Mouse (Mus musculus) cerebellum, postnatal 14 days (tissue): ENCODE results near the gene Trpm7.
"Not testable (repeated sequence)": the region's sequence is repeated elsewhere in the genome, so short reads cannot be mapped to it uniquely, and the experiment has no call there.

Experiments used
- DNase-seq, 2 experiments: peaks; one replicate each; pipeline ENCODE4 v3.0.0; 2021; ENCODE audit warnings: mixed read lengths in 2 of 2

Trpm7 gene

GRCm38 (mm10) chr2:126875871-126876796, at the start of gene Trpm7:
Trpm7 (minus strand) TSS chr2:126876230.
- DNase-seq = peak; percentile 93

DNA sequence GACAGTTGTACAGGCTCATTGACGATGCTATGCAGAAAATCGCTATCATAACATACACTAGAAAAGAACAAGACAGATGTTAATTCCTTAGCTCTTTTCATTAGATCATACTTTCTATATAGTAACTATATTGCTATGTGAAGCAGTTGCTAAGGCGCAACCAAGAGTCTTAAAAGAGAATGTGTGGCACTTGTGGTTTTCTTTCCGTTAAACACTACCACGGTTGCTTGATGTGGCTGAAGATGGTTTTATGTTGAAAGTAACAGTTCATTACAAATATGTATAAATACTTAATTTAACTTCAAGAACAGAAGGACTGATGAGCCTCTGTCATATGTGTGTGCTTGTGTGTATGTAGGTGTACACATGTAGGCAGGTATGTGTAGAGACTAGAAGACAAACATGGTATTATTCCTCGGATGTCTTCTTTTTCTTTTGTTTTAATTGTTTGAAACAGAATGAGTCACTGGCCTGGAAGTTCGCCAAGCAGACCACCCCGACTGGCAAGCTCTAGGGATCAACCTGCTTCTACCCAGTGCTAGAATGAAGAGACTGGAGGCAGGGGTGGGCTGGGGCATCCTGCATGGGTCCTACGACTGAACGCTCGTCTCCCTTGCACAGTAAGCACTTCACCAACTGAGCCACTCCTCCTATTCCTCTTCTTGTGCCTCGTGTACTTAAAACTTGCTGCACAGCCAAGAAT, 44.5 kb upstream of the Trpm7 start:
- DNase-seq = no peak

DNA sequence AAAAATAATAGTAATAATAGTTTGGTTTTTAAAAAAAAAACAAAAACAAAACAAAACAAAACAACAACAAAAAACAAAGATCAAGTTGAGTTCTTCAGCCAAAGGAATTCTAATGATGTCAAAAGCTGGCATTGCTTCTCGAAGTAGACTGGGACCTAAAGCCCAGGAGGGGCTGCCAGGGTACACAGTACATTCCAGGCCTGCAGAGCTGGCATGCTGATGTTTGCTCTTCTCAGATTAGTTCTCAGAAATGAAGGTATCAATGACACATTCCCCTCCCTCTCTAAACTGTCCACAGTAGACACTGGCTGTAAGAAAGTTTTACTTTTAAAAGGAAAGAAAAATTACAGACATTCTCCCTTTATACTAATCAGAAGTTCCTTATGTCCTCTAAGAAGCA, 40.2 kb upstream of the Trpm7 start:
- no peak for DNase-seq

- DNase-seq = no peak
Observed at GRCm38 (mm10) chr2:126914096-126914495, 38.1 kb upstream of the Trpm7 start.

- DNase-seq = peak; percentile 4 to 24
Observed at GRCm38 (mm10) chr2:126904162-126904561, 28.1 kb upstream of the Trpm7 start.

GRCm38 (mm10) chr2:126897511-126897910, 21.5 kb upstream of the Trpm7 start:
- no peak for DNase-seq

GRCm38 (mm10) chr2:126896941-126897340, 20.9 kb upstream of the Trpm7 start:
- no peak for DNase-seq

- DNase-seq = no peak
Observed at GRCm38 (mm10) chr2:126894245-126894644, 18.2 kb upstream of the Trpm7 start.

DNA sequence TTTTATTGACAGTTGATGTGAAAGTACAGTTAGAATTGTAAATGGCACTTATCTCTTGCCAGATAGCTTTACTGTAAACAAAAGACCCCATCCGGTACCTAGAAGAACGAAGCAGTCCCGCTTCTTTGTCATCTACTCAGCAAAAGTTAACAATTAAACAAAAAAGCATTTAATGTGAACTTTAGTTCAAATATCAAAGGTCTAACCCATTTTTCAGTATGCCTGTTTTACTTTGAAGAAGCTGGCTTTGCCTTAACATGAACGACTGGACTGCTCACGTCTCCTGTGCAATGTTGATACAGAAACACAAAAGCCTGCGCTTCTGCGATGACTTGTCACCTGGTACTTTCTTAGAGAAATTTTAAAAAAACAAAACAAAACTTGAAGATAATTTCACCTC, 16.3 kb upstream of the Trpm7 start:
- no peak for DNase-seq

DNA sequence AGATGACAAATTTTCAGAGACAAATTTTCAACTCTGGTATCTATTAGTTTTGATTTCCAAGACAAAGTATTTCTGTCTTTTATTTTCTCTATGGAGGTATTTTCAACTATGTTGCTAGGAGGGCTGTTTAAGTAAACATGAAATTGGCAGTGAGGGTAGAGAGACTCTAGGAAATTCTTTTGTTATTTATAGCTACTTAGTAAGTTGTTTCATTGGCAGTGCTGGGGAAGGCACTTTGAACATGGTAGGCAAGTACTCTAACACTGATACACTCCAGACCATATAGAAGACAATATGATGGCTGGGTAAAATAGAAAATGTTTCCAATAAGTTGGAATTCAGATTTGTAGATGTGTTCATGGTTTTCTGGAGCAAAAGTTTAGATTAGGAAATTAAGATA, 15.7 kb upstream of the Trpm7 start:
- DNase-seq = no peak

GRCm38 (mm10) chr2:126887141-126887540, 11.1 kb upstream of the Trpm7 start:
- no peak for DNase-seq

DNA sequence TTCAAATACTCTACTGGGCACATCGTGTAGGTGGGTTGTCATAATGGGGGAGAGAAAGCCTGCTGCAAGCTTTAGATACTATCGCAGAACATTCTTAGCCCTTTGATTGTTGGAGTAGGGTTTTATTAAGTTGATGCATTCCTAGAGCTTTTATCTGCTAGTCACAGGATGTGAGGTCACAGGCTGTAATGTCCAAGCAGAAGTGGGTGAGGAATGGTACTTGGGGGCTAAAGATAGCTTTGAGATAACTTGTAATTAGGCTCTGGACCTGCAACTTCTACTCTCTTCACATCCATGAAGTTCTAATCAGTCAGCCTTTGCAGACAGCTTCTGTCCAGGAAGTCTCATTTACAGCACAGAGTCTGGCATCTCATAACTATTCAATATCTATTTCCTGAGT, 9.8 kb upstream of the Trpm7 start:
- no peak for DNase-seq

GRCm38 (mm10) chr2:126882711-126883110, 6.7 kb upstream of the Trpm7 start:
- not testable (repeated sequence) for DNase-seq

DNA sequence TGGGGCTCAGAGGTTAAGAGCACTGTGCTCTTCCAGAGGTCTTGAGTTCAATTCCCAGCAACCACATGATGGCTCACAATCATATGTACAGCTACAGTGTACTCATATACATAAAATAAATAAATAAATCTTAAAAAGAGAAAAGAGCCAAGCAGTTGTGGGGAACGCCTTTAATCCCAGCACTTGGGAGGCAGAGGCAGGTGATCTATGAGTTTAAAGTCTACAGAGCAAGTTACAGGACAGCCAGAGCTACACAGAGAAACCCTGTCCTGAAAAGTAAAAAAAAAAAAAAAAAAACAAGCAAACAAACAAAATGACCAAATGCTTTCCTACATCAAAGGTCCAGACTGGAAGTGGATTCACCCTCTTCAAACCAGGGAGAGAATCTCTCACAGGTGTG, 2.0 kb upstream of the Trpm7 start:
- DNase-seq = no peak

DNA sequence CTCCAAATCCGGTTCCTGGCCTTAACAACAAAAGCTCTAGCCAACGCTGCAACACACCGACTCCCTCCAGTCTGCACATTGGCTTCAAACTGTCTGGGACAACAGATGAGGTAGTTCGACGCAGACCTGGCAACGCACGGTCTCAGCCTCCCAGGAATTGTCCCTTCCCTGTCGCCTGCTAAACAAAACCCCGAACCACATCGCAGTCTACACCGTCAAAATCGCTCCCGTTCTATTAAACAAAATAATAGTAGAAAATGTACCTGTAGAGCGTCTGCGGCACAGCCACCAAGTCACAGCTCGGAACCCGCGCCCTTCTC, 554 bp downstream of the Trpm7 start:
- DNase-seq = peak; percentile 46 to 51

- peak; percentile 15 to 18 for DNase-seq
Observed at GRCm38 (mm10) chr2:126874809-126875515, 1.1 kb downstream of the Trpm7 start.

DNA sequence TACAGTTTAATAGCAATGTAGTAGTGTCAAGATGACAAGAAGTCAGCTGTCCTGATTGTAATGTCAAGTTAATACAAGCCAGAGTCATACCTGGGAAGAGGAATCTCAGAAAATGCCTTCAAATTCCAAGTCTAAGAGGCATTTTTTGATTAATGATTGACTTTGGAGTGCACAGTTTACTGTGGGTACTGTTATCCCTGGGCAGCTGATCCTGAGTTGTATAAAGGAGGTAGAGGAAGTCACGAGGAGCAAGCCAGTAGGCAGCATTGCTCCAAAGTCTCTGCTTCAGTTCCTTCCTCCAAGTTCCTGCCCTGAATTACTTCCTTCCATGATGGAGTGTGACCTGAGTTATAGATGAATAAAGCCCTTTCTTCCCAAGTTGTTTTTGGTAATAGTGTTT, 9.7 kb downstream of the Trpm7 start:
- DNase-seq = no peak

DNA sequence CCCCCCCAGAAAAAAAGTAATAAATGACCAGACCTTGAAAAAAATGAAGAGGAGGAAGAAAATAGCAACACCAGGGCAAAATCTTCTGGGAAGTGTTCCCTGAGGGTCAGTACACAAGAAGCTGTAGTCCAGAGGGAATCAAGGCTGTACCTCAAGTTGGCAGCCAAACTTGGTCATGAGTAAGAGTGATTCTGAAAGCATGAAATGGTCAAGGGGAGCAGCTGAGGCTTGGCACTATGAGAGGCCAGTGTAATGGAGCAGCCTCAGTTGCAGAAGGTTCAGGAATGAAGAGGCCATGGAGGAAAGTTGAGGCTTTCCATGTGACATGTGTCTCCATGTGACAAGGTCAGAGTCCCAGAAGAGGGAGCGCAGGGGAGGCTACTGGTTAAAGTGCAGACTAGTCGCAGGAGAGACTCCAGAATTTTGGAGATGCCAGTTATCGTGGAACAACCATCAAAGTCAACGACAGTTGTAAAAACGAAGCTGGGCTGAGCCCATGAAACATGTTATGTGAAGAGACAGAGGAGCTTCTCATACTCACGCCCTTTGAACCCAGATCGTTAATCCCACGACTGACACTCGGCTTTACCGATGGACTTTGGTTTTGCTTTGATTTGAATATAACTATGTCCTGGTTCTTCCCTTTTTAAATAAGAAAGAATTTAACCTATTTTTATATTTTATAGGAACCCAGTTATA, 10.4 kb downstream of the Trpm7 start:
- DNase-seq = no peak

- no peak for DNase-seq
Observed at GRCm38 (mm10) chr2:126865026-126865425, 11.0 kb downstream of the Trpm7 start.

DNA sequence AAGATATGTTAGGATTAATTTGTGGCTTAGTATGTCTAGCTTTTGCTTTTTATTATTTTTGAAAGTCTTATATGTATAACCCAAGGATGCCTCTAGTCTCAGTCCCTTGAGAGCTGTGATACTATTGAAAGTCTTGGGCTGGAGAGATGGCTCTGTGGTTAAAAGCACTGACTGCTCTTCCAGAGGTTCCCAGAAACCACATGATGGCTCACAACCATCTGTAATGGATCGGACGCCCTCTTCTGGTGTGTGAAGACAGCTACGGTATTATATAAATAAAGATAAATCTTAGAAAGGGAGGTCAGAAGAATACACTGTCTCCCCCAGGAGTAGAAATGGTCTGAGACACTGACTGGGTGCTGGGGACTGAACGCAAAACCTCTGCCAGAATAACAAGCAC, 31.3 kb downstream of the Trpm7 start:
- no peak for DNase-seq

DNA sequence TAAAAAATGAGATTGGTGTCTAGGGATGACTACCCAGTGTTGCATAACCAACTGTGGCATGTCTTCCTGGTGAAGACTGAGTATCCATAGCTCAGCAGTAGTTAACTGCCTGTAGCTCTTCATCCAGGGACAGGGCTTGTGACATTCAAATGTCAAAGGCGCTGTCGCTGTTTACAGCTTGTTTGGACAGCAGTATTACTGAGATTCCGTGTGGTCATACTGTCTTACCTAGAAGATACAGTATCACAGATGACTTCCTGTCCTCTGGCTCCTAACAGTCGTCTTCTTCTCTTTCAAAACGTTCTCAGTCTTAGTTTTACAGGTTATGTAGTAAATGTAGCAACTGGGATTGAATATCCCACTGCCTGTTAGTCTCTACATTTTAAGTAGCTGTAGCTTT, 37.2 kb downstream of the Trpm7 start:
- DNase-seq = no peak

- DNase-seq = no peak
Observed at GRCm38 (mm10) chr2:126817414-126817813, 58.6 kb downstream of the Trpm7 start.
